Mouse (Mus musculus) ZHBTc4 (cell line): ENCODE results near the gene Cenpf.

Experiments
- DNase-seq: peaks from one replicate; pipeline ENCODE4 v3.0.0-alpha.2; 2011; ENCODE audit warnings: low read depth, low spot score

Gene Cenpf

GRCm38 (mm10) chr1:189631906-189632675 lies 55.8 kb downstream of the Cenpf start:
- DNase-seq = no peak

GRCm38 (mm10) chr1:189630026-189630425 lies 57.9 kb downstream of the Cenpf start:
- peak; percentile 22 for DNase-seq

GRCm38 (mm10) chr1:189627976-189628768 lies 59.7 kb downstream of the Cenpf start:
- DNase-seq = peak; percentile 86

- DNase-seq = no peak
Measured at GRCm38 (mm10) chr1:189624756-189625155, 63.1 kb downstream of the Cenpf start.

GRCm38 (mm10) chr1:189618970-189619740 lies 68.7 kb downstream of the Cenpf start:
- no peak for DNase-seq

GRCm38 (mm10) chr1:189617381-189617780 lies 70.5 kb downstream of the Cenpf start:
- no peak for DNase-seq

GRCm38 (mm10) chr1:189615246-189615645 lies 72.6 kb downstream of the Cenpf start:
- DNase-seq = no peak

GRCm38 (mm10) chr1:189613076-189613475 lies 74.8 kb downstream of the Cenpf start:
- no peak for DNase-seq

GRCm38 (mm10) chr1:189611775-189612174 lies 76.1 kb downstream of the Cenpf start:
- DNase-seq = no peak

GRCm38 (mm10) chr1:189608640-189609039 lies 79.2 kb downstream of the Cenpf start:
- DNase-seq = peak; percentile 12

GRCm38 (mm10) chr1:189608039-189608438 lies 79.8 kb downstream of the Cenpf start:
- no peak for DNase-seq

- DNase-seq = no peak
Measured at GRCm38 (mm10) chr1:189605598-189606126, 82.2 kb downstream of the Cenpf start.

GRCm38 (mm10) chr1:189597096-189597495 lies 90.8 kb downstream of the Cenpf start:
- DNase-seq = no peak
